Mouse (Mus musculus) G1E (cell line): Measurements from ENCODE around the gene AI661453.

Experiments used
- CTCF ChIP-seq: IDR thresholded peaks from 2 replicates; pipeline ENCODE4 v1.5.1; 2012; ENCODE audit warnings: low read depth, low read length, inconsistent platforms, mixed read lengths
- GATA1 ChIP-seq: IDR thresholded peaks from 2 replicates; pipeline ENCODE4 v1.6.1; 2012; ENCODE audit warnings: borderline replicate concordance, low read length, inconsistent platforms, mixed read lengths
- GATA2 ChIP-seq: IDR thresholded peaks from 2 replicates; pipeline ENCODE4 v1.6.1; 2012; ENCODE audit warnings: low read depth, low read length, inconsistent platforms, borderline replicate concordance
- POLR2AphosphoS5 ChIP-seq: IDR thresholded peaks from 2 replicates; pipeline ENCODE4 v1.6.1; 2012; ENCODE audit warnings: low read depth, low read length, inconsistent platforms; ENCODE audit not compliant: insufficient replicate concordance
- TAL1 ChIP-seq: conservative IDR thresholded peaks from 2 replicates; pipeline ENCODE4 v1.6.1; 2012; ENCODE audit warnings: low read depth, low read length, inconsistent platforms, mixed read lengths

DNA sequence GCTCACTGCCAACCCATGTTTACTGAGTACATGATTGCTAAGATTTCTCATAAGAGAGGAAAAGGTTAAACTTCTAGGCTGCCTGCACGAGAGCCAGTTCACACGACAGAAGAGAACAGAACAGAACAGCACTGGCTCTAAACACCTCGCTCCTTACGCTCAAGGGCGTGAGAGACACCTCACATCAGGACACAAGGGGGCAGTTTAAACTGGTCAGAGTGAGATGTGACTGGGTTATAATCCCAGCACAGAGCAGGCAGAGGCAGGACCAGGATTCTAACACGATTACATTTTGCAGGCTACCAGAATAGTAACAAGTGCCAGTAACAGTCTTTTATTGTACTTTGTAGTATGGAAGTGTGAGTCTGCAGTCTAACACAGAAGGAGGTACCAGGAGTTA lies 56.3 kb downstream of the AI661453 start:
- no peak for TF ChIP-seq CTCF
- TF ChIP-seq TAL1: no peak
- TF ChIP-seq GATA1: no peak
- TF ChIP-seq POLR2AphosphoS5: no peak
- TF ChIP-seq GATA2: no peak
